Mouse (Mus musculus): ENCODE data around the gene Ubl3. TPM values are rescaled to one million over a fixed set of nuclear protein-coding genes. Genes with fewer than 3 reads are reported as not detected.

Ubl3 gene
- polyA plus RNA-seq, 1 experiment from 2014 or later, result 52.7 TPM

- Histone ChIP-seq H3K36me3 (no peaks in the 10 kb centered on the region), H3K9me3 (replicated peaks) (peaks cover 6% of the 10 kb centered on the region; the same call in 1 of the 2 replicates), H3K4me3 (no peak overlapping the region), H3K27me3 (ENCODE audit: low read depth, poor library complexity, severe bottlenecking) (no peaks in the 10 kb centered on the region), H3K27ac (replicated peaks) (no peak overlapping the region), H3K4me1 (peaks cover 11% of the 10 kb centered on the region)
- WGBS, result 94% methylated on average over 2 of the region's 2 CpGs
- DNase-seq (ENCODE audit: low spot score), result no peak
These were observed 26.6 kb upstream of the Ubl3 start for GRCm38 (mm10) chr5:148579156-148579555.

- Histone ChIP-seq H3K27me3 (ENCODE audit: low read depth, poor library complexity, severe bottlenecking) (no peaks in the 10 kb centered on the region), H3K9me3 (replicated peaks) (no peaks in the 10 kb centered on the region), H3K27ac (replicated peaks) (no peak overlapping the region), H3K4me1 (peaks cover 11% of the 10 kb centered on the region), H3K4me3 (no peak overlapping the region), H3K36me3 (no peaks in the 10 kb centered on the region)
- WGBS, result 78% methylated on average over 8 of the region's 8 CpGs
- no peak for DNase-seq (ENCODE audit: low spot score)
These were observed 25.8 kb upstream of the Ubl3 start for GRCm38 (mm10) chr5:148578353-148578752.

- Histone ChIP-seq H3K9me3 (replicated peaks) (no peaks in the 10 kb centered on the region), H3K27ac (replicated peaks) (no peak overlapping the region), H3K4me1 (peaks cover 11% of the 10 kb centered on the region), H3K4me3 (no peak overlapping the region), H3K27me3 (ENCODE audit: low read depth, poor library complexity, severe bottlenecking) (no peaks in the 10 kb centered on the region), H3K36me3 (no peaks in the 10 kb centered on the region)
- no peak for DNase-seq (ENCODE audit: low spot score)
- WGBS, result 88% methylated on average over 9 of the region's 9 CpGs
These were observed 24.7 kb upstream of the Ubl3 start for GRCm38 (mm10) chr5:148577278-148577677.

- Histone ChIP-seq H3K27me3 (ENCODE audit: low read depth, poor library complexity, severe bottlenecking) (no peaks in the 10 kb centered on the region), H3K27ac (replicated peaks) (0 out of 2 replicates have a peak overlapping the region, but pooled peaks have one; percentile 30), H3K4me1 (peaks cover 11% of the 10 kb centered on the region), H3K9me3 (replicated peaks) (no peaks in the 10 kb centered on the region; the same call in 1 of the 2 replicates), H3K4me3 (no peak overlapping the region), H3K36me3 (no peaks in the 10 kb centered on the region)
- no peak for DNase-seq (ENCODE audit: low spot score)
- WGBS, result 79% methylated on average over 5 of the region's 5 CpGs
These were observed 22.6 kb upstream of the Ubl3 start for GRCm38 (mm10) chr5:148575163-148575562.

GRCm38 (mm10) chr5:148572676-148573075, 20.1 kb upstream of the Ubl3 start:
- no peak for DNase-seq (ENCODE audit: low spot score)
- 88% methylated on average over 5 of the region's 5 CpGs for WGBS
- peaks cover 11% of the 10 kb centered on the region for H3K4me1 ChIP-seq
- no peak overlapping the region for H3K27ac ChIP-seq (replicated peaks)
- H3K27me3 ChIP-seq (ENCODE audit: low read depth, poor library complexity, severe bottlenecking), result no peaks in the 10 kb centered on the region
- no peak overlapping the region for H3K4me3 ChIP-seq
- H3K9me3 ChIP-seq (replicated peaks), result no peaks in the 10 kb centered on the region; the same call in 1 of the 2 replicates
- H3K36me3 ChIP-seq, result no peaks in the 10 kb centered on the region

- H3K36me3 ChIP-seq, result no peaks in the 10 kb centered on the region
- 87% methylated on average over 14 of the region's 14 CpGs for WGBS
These were observed 18.1 kb upstream of the Ubl3 start for GRCm38 (mm10) chr5:148570571-148571304.

GRCm38 (mm10) chr5:148569444-148569843, 16.9 kb upstream of the Ubl3 start:
- DNase-seq (ENCODE audit: low spot score), result no peak
- Histone ChIP-seq H3K9me3 (replicated peaks) (no peaks in the 10 kb centered on the region; the same call in 1 of the 2 replicates), H3K4me1 (peaks cover 12% of the 10 kb centered on the region), H3K27me3 (ENCODE audit: low read depth, poor library complexity, severe bottlenecking) (no peaks in the 10 kb centered on the region), H3K36me3 (no peaks in the 10 kb centered on the region), H3K27ac (replicated peaks) (no peak overlapping the region), H3K4me3 (no peak overlapping the region)
- WGBS, result 84% methylated on average over 13 of the region's 13 CpGs

More at GRCm38 (mm10) chr5:148570571-148571304, 18.1 kb upstream of the Ubl3 start:
- Histone ChIP-seq H3K27ac (replicated peaks) (no peak overlapping the region), H3K27me3 (ENCODE audit: low read depth, poor library complexity, severe bottlenecking) (no peaks in the 10 kb centered on the region), H3K4me3 (no peak overlapping the region), H3K9me3 (replicated peaks) (no peaks in the 10 kb centered on the region; the same call in 1 of the 2 replicates), H3K4me1 (peaks cover 14% of the 10 kb centered on the region)
- no peak for DNase-seq (ENCODE audit: low spot score)

GRCm38 (mm10) chr5:148565636-148566035, 13.0 kb upstream of the Ubl3 start:
- Histone ChIP-seq H3K27me3 (ENCODE audit: low read depth, poor library complexity, severe bottlenecking) (no peaks in the 10 kb centered on the region), H3K9me3 (replicated peaks) (no peaks in the 10 kb centered on the region; the same call in 1 of the 2 replicates), H3K27ac (replicated peaks) (0 out of 2 replicates have a peak overlapping the region, but pooled peaks have one; percentile 42), H3K4me1 (peaks cover 11% of the 10 kb centered on the region), H3K4me3 (no peak overlapping the region), H3K36me3 (no peaks in the 10 kb centered on the region)
- WGBS, result 35% methylated on average over 6 of the region's 6 CpGs
- no peak for DNase-seq (ENCODE audit: low spot score)

- H3K27me3 ChIP-seq (ENCODE audit: low read depth, poor library complexity, severe bottlenecking), result no peaks in the 10 kb centered on the region
- no peak overlapping the region for H3K27ac ChIP-seq (replicated peaks)
- H3K4me3 ChIP-seq, result no peak overlapping the region
- H3K4me1 ChIP-seq, result peaks cover 11% of the 10 kb centered on the region
- no peaks in the 10 kb centered on the region for H3K36me3 ChIP-seq
- WGBS, result 81% methylated on average over 3 of the region's 3 CpGs
- no peak for DNase-seq (ENCODE audit: low spot score)
- no peaks in the 10 kb centered on the region for H3K9me3 ChIP-seq (replicated peaks)
These were observed 11.5 kb upstream of the Ubl3 start for GRCm38 (mm10) chr5:148564073-148564472.

- no peak for DNase-seq (ENCODE audit: low spot score)
- Histone ChIP-seq H3K27me3 (ENCODE audit: low read depth, poor library complexity, severe bottlenecking) (no peaks in the 10 kb centered on the region), H3K4me1 (peaks cover 11% of the 10 kb centered on the region), H3K36me3 (no peaks in the 10 kb centered on the region), H3K4me3 (no peak overlapping the region), H3K27ac (replicated peaks) (no peak overlapping the region; the same call in 1 of the 2 replicates), H3K9me3 (replicated peaks) (no peaks in the 10 kb centered on the region)
- 92% methylated on average over 4 of the region's 4 CpGs for WGBS
These were observed 10.7 kb upstream of the Ubl3 start for GRCm38 (mm10) chr5:148563281-148563680.

GRCm38 (mm10) chr5:148562235-148562634, 9.6 kb upstream of the Ubl3 start:
- Histone ChIP-seq H3K4me1 (peaks cover 11% of the 10 kb centered on the region), H3K27ac (replicated peaks) (no peak overlapping the region), H3K27me3 (ENCODE audit: low read depth, poor library complexity, severe bottlenecking) (no peaks in the 10 kb centered on the region), H3K9me3 (replicated peaks) (no peaks in the 10 kb centered on the region), H3K36me3 (no peaks in the 10 kb centered on the region), H3K4me3 (no peak overlapping the region)
- WGBS, result 89% methylated on average over 8 of the region's 8 CpGs
- no peak for DNase-seq (ENCODE audit: low spot score)

- DNase-seq (ENCODE audit: low spot score), result no peak
- no peaks in the 10 kb centered on the region for H3K36me3 ChIP-seq
- WGBS, result 77% methylated on average over 15 of the region's 15 CpGs
- peaks cover 8% of the 10 kb centered on the region for H3K4me1 ChIP-seq
- peaks cover 9% of the 10 kb centered on the region for H3K27me3 ChIP-seq (ENCODE audit: low read depth, poor library complexity, severe bottlenecking)
- H3K27ac ChIP-seq (replicated peaks), result no peak overlapping the region
- no peak overlapping the region for H3K4me3 ChIP-seq
- H3K9me3 ChIP-seq (replicated peaks), result no peaks in the 10 kb centered on the region
These were observed 6.8 kb upstream of the Ubl3 start for GRCm38 (mm10) chr5:148559261-148559958.

- Histone ChIP-seq H3K9me3 (replicated peaks) (no peaks in the 10 kb centered on the region), H3K27me3 (ENCODE audit: low read depth, poor library complexity, severe bottlenecking) (peaks cover 18% of the 10 kb centered on the region), H3K36me3 (no peaks in the 10 kb centered on the region), H3K4me3 (no peak overlapping the region), H3K27ac (replicated peaks) (no peak overlapping the region), H3K4me1 (peaks cover 18% of the 10 kb centered on the region)
- DNase-seq (ENCODE audit: low spot score), result no peak
- 96% methylated on average over 6 of the region's 6 CpGs for WGBS
These were observed 5.9 kb upstream of the Ubl3 start for GRCm38 (mm10) chr5:148558472-148558871.

Data from midbrain, embryonic 10.5 days (tissue).